Comparison of ENCODE assay signal across 31 mouse cellular contexts in genomic region chrX:94378734-94379133, GRCm38 (mm10). TPM values are rescaled to one million over a fixed set of nuclear protein-coding genes. Genes with fewer than 3 reads are reported as not detected.
DNase-seq lines count a peak whose midpoint lies in the region; ATAC-seq and TF ChIP-seq lines count a peak whose summit lies in the region.
"Had no signal": no experiment of that assay in that cellular context is flagged by ENCODE, and none has a peak within 500 bp of the region (broad histone marks: within the 10 kb centered on the region; RNA-seq: fewer than 3 reads in every experiment).

No protein-coding gene starts in this region.

- no peak overlapping the region for H3K27ac ChIP-seq in hindbrain, embryonic 12.5 days
- no peak overlapping the region for H3K27ac ChIP-seq in hindbrain, embryonic 10.5 days
- no peak overlapping the region for H3K27ac ChIP-seq in MEL (ENCODE audit: control insufficient read depth, low read depth, low read length)
- H3K27ac ChIP-seq in midbrain, embryonic 14.5 days (replicated peaks; ENCODE audit: low read depth, low read length): no peak overlapping the region
- H3K27ac ChIP-seq: forebrain, embryonic 13.5 days; hindbrain, postnatal 0 days; intestine, embryonic 15.5 days; kidney, postnatal 0 days; liver, embryonic 14.5 days; lung, embryonic 15.5 days; neural tube, embryonic 15.5 days had no signal

- H3K4me2 ChIP-seq in hindbrain, embryonic 12.5 days (replicated peaks): no peak overlapping the region
- H3K4me2 ChIP-seq in midbrain, embryonic 14.5 days (ENCODE audit: low read length): no peak overlapping the region
- H3K4me2 ChIP-seq: forebrain, embryonic 13.5 days; intestine, embryonic 15.5 days; lung, embryonic 15.5 days; neural tube, embryonic 15.5 days had no signal

- TF ChIP-seq CTCF in G1E (IDR thresholded peaks at IDR 0.05; ENCODE audit: low read depth, low read length) (no peak), MEL (IDR thresholded peaks at IDR 0.05 in 2 of 3, conservative IDR thresholded peaks at IDR 0.05 in 1 of 3; ENCODE audit: control insufficient read depth in 1 of 3, insufficient read depth in 1 of 3, low read depth in 2 of 3, low read length in 3 of 3, poor library complexity in 1 of 3, severe bottlenecking in 1 of 3) (no peak)

- 0 out of 2 replicates have a peak, but pooled peaks cover 8% of the 10 kb centered on the region for H3K36me3 ChIP-seq in hindbrain, embryonic 12.5 days
- H3K36me3 ChIP-seq in hindbrain, embryonic 10.5 days: peaks cover 14% of the 10 kb centered on the region
- H3K36me3 ChIP-seq in G1E (replicated peaks): peaks cover 32% of the 10 kb centered on the region
- H3K36me3 ChIP-seq in MEL (ENCODE audit: control insufficient read depth in 1 of 2, insufficient read depth in 2 of 2, low read length in 2 of 2): no peaks in the 10 kb centered on the region
- H3K36me3 ChIP-seq in midbrain, embryonic 14.5 days (ENCODE audit: control insufficient read depth, insufficient read depth, low read length): no peaks in the 10 kb centered on the region
- H3K36me3 ChIP-seq: intestine, embryonic 15.5 days; lung, embryonic 15.5 days had no signal

- peaks cover 41% of the 10 kb centered on the region for H3K27me3 ChIP-seq in hindbrain, embryonic 12.5 days
- H3K27me3 ChIP-seq in hindbrain, embryonic 10.5 days (ENCODE audit: insufficient read depth, poor library complexity, severe bottlenecking): peaks cover 81% of the 10 kb centered on the region
- H3K27me3 ChIP-seq in G1E (ENCODE audit: insufficient read depth, low read length) (no peaks in the 10 kb centered on the region), MEL (ENCODE audit: control insufficient read depth in 1 of 2, insufficient read depth in 2 of 2, low read length in 2 of 2) (no peaks in the 10 kb centered on the region)
- no peaks in the 10 kb centered on the region; the same call in 1 of the 2 replicates for H3K27me3 ChIP-seq in midbrain, embryonic 14.5 days (ENCODE audit: control insufficient read depth, insufficient read depth, low read length)

- peak; percentile 56; the same call in 1 of the 2 replicates for ATAC-seq in hindbrain, embryonic 12.5 days (ENCODE audit: low FRiP score)
- ATAC-seq in G1E (ENCODE audit: extremely low read depth, insufficient number of reproducible peaks, low FRiP score, poor library complexity, severe bottlenecking): peak; percentile 45; the same call in 1 of the 2 replicates
- ATAC-seq in midbrain, embryonic 14.5 days (ENCODE audit: low FRiP score, low TSS enrichment): no peak
- ATAC-seq: forebrain, embryonic 13.5 days; hindbrain, postnatal 0 days; intestine, embryonic 15.5 days; Patski had no signal

- no peak for TF ChIP-seq EP300 in MEL (IDR thresholded peaks at IDR 0.05; ENCODE audit: low read depth in 1 of 2, low read length in 2 of 2)

- no peak for DNase-seq in hindbrain, embryonic 10.5 days (ENCODE audit: low spot score)
- DNase-seq in G1E (ENCODE audit: low spot score) (no peak), MEL (ENCODE audit: low read depth, low spot score) (no peak)
- DNase-seq in midbrain, embryonic 14.5 days: peak; percentile 30
- no peak for DNase-seq in spleen, adult 18-20 months
- no peak for DNase-seq in Muller cell, postnatal 12 days (ENCODE audit: inconsistent ontology term)
- DNase-seq: B cell, adult 2 months; cerebellum, adult 11 months; cerebellum, adult 9-10 months; cerebellum, postnatal 36 days; gastrocnemius, postnatal 36 days; heart, postnatal 4 days; kidney, adult 8-10 months; layer of hippocampus, postnatal 36 days; left cerebral cortex, postnatal 4 days; retina, postnatal 1 day; right cerebral cortex, postnatal 14 days; thymus, postnatal 14 days had no signal

- TF ChIP-seq RAD21 in MEL (IDR thresholded peaks at IDR 0.05; ENCODE audit: low read depth, low read length): no peak

- TF ChIP-seq POLR2A in MEL (IDR thresholded peaks at IDR 0.05; ENCODE audit: control insufficient read depth in 1 of 2, insufficient read depth in 1 of 2, low read depth in 1 of 2, low read length in 2 of 2, poor library complexity in 1 of 2): no peak

- H3K4me3 ChIP-seq in hindbrain, embryonic 12.5 days: no peak overlapping the region
- H3K4me3 ChIP-seq in hindbrain, embryonic 10.5 days: no peak overlapping the region
- H3K4me3 ChIP-seq in G1E (ENCODE audit: low read depth, low read length) (no peak overlapping the region), MEL (ENCODE audit: control insufficient read depth in 1 of 2, insufficient read depth in 1 of 2, low read depth in 2 of 2, low read length in 2 of 2) (no peak overlapping the region)
- no peak overlapping the region for H3K4me3 ChIP-seq in midbrain, embryonic 14.5 days (replicated peaks; ENCODE audit: low read depth, low read length)
- H3K4me3 ChIP-seq: forebrain, embryonic 13.5 days; intestine, embryonic 15.5 days; lung, embryonic 15.5 days; neural tube, embryonic 15.5 days had no signal

- no peaks in the 10 kb centered on the region for H3K4me1 ChIP-seq in hindbrain, embryonic 12.5 days
- no peaks in the 10 kb centered on the region for H3K4me1 ChIP-seq in hindbrain, embryonic 10.5 days (replicated peaks)
- no peaks in the 10 kb centered on the region for H3K4me1 ChIP-seq in G1E (ENCODE audit: insufficient read depth, low read depth, low read length)
- H3K4me1 ChIP-seq in MEL (ENCODE audit: control insufficient read depth in 1 of 2, insufficient read depth in 2 of 2, low read length in 2 of 2): no peaks in the 10 kb centered on the region
- H3K4me1 ChIP-seq in midbrain, embryonic 14.5 days (ENCODE audit: control insufficient read depth, insufficient read depth, low read length): no peaks in the 10 kb centered on the region
- H3K4me1 ChIP-seq: forebrain, embryonic 13.5 days; intestine, embryonic 15.5 days; lung, embryonic 15.5 days; neural tube, embryonic 15.5 days had no signal

- H3K9ac ChIP-seq in hindbrain, embryonic 12.5 days: no peak overlapping the region
- no peak overlapping the region for H3K9ac ChIP-seq in MEL (ENCODE audit: control insufficient read depth, low read depth, low read length, poor library complexity, severe bottlenecking)
- H3K9ac ChIP-seq in midbrain, embryonic 14.5 days (replicated peaks; ENCODE audit: low read length): no peak overlapping the region
- H3K9ac ChIP-seq: forebrain, embryonic 13.5 days; intestine, embryonic 15.5 days; liver, embryonic 14.5 days; lung, embryonic 15.5 days; neural tube, embryonic 15.5 days had no signal

- no peaks in the 10 kb centered on the region for H3K79me2 ChIP-seq in MEL (ENCODE audit: control insufficient read depth, insufficient read depth, low read length, poor library complexity)

- H3K9me3 ChIP-seq in hindbrain, embryonic 12.5 days (replicated peaks): no peaks in the 10 kb centered on the region
- no peaks in the 10 kb centered on the region for H3K9me3 ChIP-seq in hindbrain, embryonic 10.5 days
- H3K9me3 ChIP-seq in G1E (replicated peaks) (no peaks in the 10 kb centered on the region), MEL (replicated peaks; ENCODE audit: insufficient read depth, low read length) (no peaks in the 10 kb centered on the region)
- no peaks in the 10 kb centered on the region for H3K9me3 ChIP-seq in midbrain, embryonic 14.5 days (ENCODE audit: control insufficient read depth, low read length)
- H3K9me3 ChIP-seq: forebrain, embryonic 13.5 days; intestine, embryonic 15.5 days; lung, embryonic 15.5 days; neural tube, embryonic 15.5 days had no signal

- WGBS in hindbrain, embryonic 12.5 days: 70% methylated on average over 5 of the region's 5 CpGs
- WGBS in hindbrain, embryonic 10.5 days: 74% methylated on average over 5 of the region's 5 CpGs
- 51% methylated on average over 5 of the region's 5 CpGs for WGBS in midbrain, embryonic 14.5 days

TF ChIP-seq in MEL, 35 proteins besides CTCF, POLR2A, EP300 and RAD21:
- TF ChIP-seq POLR2AphosphoS2 (IDR thresholded peaks at IDR 0.05; ENCODE audit: low read length) (no peak), ZMIZ1 (IDR thresholded peaks at IDR 0.05; ENCODE audit: low read depth, low read length) (no peak), TAL1 (IDR thresholded peaks at IDR 0.05; ENCODE audit: low read length) (0 out of 2 replicates have a peak, but pooled peaks have one; percentile 8), ELF1 (IDR thresholded peaks at IDR 0.05; ENCODE audit: low read depth, low read length) (no peak), TCF12 (IDR thresholded peaks at IDR 0.05; ENCODE audit: low read depth, low read length) (no peak), NRF1 (IDR thresholded peaks at IDR 0.05; ENCODE audit: insufficient read depth, low read depth, low read length, poor library complexity, severe bottlenecking) (no peak), USF1 (IDR thresholded peaks at IDR 0.05; ENCODE audit: low read depth, low read length) (no peak)

RNA-seq across cellular contexts. Expression of gene Apoo, which starts 11.8 kb away (rescaled TPM):
- 109 and 112 TPM in 2 replicates for polyA plus RNA-seq in hindbrain, embryonic 12.5 days (2016; fragmentation: Nextera tagmentation; extraction: Ambion mirVana)
- polyA plus RNA-seq in hindbrain, embryonic 10.5 days (2016; fragmentation: Nextera tagmentation; extraction: Ambion mirVana): 106 and 115 TPM in 2 replicates
- total RNA-seq in G1E (2014; fragmentation: Nextera tagmentation): 29.9 and 45.1 TPM in 2 replicates
- total RNA-seq in G1E (2017): 28.2 and 29.8 TPM in 2 replicates
- polyA plus RNA-seq in G1E (2012): 0.69 and 1.5 TPM in 2 replicates
- 28.1 and 28.3 TPM in 2 replicates for total RNA-seq in MEL (2012; rRNA removed)
- 10 to 100 TPM in 1 of 2 experiments, not detected in 1; 25.0 TPM for polyA plus RNA-seq in MEL (2012; ENCODE audit: insufficient read depth in 1 of 2, insufficient read length in 2 of 2, low read depth in 1 of 2, low replicate concordance in 2 of 2, missing spikeins in 1 of 2)
- polyA plus RNA-seq in midbrain, embryonic 14.5 days (2014; fragmentation: Nextera tagmentation; extraction: Ambion mirVana): 127 and 150 TPM in 2 replicates

RNA-seq across cellular contexts. Expression of gene Fam90a1b, which starts 12.2 kb away (rescaled TPM):
- 0.12 TPM in 1 of 2 replicates, not detected in the other for polyA plus RNA-seq in hindbrain, embryonic 12.5 days (2016; fragmentation: Nextera tagmentation; extraction: Ambion mirVana)
- 0.09 TPM in 1 of 2 replicates, not detected in the other for polyA plus RNA-seq in hindbrain, embryonic 10.5 days (2016; fragmentation: Nextera tagmentation; extraction: Ambion mirVana)
- not detected in 2 replicates for total RNA-seq in G1E (2014; fragmentation: Nextera tagmentation)
- 0.06 and 0.16 TPM in 2 replicates for total RNA-seq in G1E (2017)
- polyA plus RNA-seq in G1E (2012): not detected in 2 replicates
- not detected in 2 replicates for total RNA-seq in MEL (2012; rRNA removed)
- polyA plus RNA-seq in MEL (2012; ENCODE audit: insufficient read depth in 1 of 2, insufficient read length in 2 of 2, low read depth in 1 of 2, low replicate concordance in 2 of 2, missing spikeins in 1 of 2): not detected
- 0.09 and 0.28 TPM in 2 replicates for polyA plus RNA-seq in midbrain, embryonic 14.5 days (2014; fragmentation: Nextera tagmentation; extraction: Ambion mirVana)
- total RNA-seq: adrenal gland, postnatal 10 days; gastrocnemius, postnatal 36 days; heart, postnatal 4 days had no signal
- polyA plus RNA-seq: embryonic facial prominence, embryonic 11.5 days; heart, embryonic 16.5 days; intestine, embryonic 15.5 days; large intestine, adult 2 months; lung, embryonic 15.5 days; Patski had no signal

Comparison
In these comparisons a context has a peak if more than half of its experiments do, and no peak if none do; other contexts are left out.
1. RNA of gene Apoo, which starts 11.8 kb away (polyA plus RNA-seq): 127 to 150 TPM in midbrain, embryonic 14.5 days, 106 to 115 TPM in hindbrain, embryonic 10.5 days, 109 to 112 TPM in hindbrain, embryonic 12.5 days and 25.0 TPM in MEL; 0.69 to 1.5 TPM in G1E; every median in the first group is over 10 times any median in the second.